Mouse (Mus musculus) erythroblast, embryonic 14.5 days (primary cell): ENCODE data around the gene Gm42517.

Experiments used
- GATA1 ChIP-seq: IDR thresholded peaks from 2 replicates; pipeline ENCODE4 v1.6.1; 2012; ENCODE audit warnings: low read length, inconsistent platforms, mixed read lengths
- TAL1 ChIP-seq: IDR thresholded peaks from 3 replicates; pipeline ENCODE4 v1.6.1; 2012; ENCODE audit warnings: low read length, inconsistent platforms, mixed read lengths

- TF ChIP-seq GATA1 (no peak), TAL1 (no peak)
Observed at GRCm38 (mm10) chr5:108368851-108369621, 1.3 kb upstream of the Gm42517 start.
